Mouse (Mus musculus) ES-E14 (cell line): Measurements from ENCODE around the gene Npas2.

Source experiments
- CHD2 ChIP-seq: IDR thresholded peaks from 2 replicates; pipeline ENCODE4 v1.6.1; 2014; ENCODE audit warnings: mild to moderate bottlenecking, low read depth, low read length, inconsistent platforms
- HCFC1 ChIP-seq: IDR thresholded peaks from 2 replicates; pipeline ENCODE4 v1.6.1; 2012; ENCODE audit warnings: low read length, inconsistent platforms, borderline replicate concordance; ENCODE audit not compliant: insufficient read depth
- MAFK ChIP-seq: IDR thresholded peaks from 2 replicates; pipeline ENCODE4 v1.6.1; 2014; ENCODE audit warnings: mild to moderate bottlenecking, low read depth, low read length, inconsistent platforms; ENCODE audit not compliant: insufficient read depth
- ZC3H11A ChIP-seq: IDR thresholded peaks from 2 replicates; pipeline ENCODE4 v1.6.1; 2012; ENCODE audit warnings: low read depth, mild to moderate bottlenecking, inconsistent platforms, low read length, borderline replicate concordance
- ZNF384 ChIP-seq: IDR thresholded peaks from 2 replicates; pipeline ENCODE4 v1.6.1; 2012; ENCODE audit warnings: low read depth, low read length, inconsistent platforms

DNA sequence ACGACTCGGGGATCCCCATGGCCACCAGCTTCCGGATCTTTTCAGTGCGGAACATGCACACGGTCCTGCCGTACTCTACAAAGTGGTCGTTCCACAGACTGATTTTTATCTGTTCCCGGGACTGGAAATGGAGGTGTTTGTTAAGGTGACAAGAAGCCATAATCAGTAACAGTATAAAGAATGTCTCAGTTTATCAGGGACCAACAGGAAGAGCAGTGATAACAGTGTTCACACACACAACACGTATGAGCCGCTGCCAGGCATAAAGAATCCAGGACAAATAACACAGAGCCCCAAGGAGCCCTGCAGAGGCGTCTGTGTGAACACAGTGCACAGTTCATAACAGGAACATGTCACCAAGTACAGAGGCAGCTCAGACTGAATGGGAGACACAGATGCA is 195.8 kb downstream of the Npas2 start:
- TF ChIP-seq ZC3H11A (no peak), ZNF384 (no peak), MAFK (no peak), HCFC1 (no peak), CHD2 (no peak)
